Mouse (Mus musculus): ENCODE measurements at regions not wholly inside any gene's neighbourhood (a gene's known extent, or its start where the extent isn't known, plus 50 kb on each side); places are given as distances from the start of the nearest gene placed in this dataset.

GRCm38 (mm10) chrX:99408804-99409203, 62.3 kb downstream of the Pja1 start:
- TF ChIP-seq CTCF (IDR thresholded peaks at IDR 0.05; ENCODE audit: borderline replicate concordance, insufficient read depth, low read length) (no peak), POLR2A (IDR thresholded peaks at IDR 0.05; ENCODE audit: low read depth, low read length) (no peak)
